Mouse (Mus musculus) common myeloid progenitor, adult 5-6 weeks (primary cell): ENCODE data around the gene Gpc6. TPM values are rescaled to one million over a fixed set of nuclear protein-coding genes. Genes with fewer than 3 reads are reported as not detected.

ENCODE experiments used
- ATAC-seq: replicated peaks from 2 replicates; pipeline ENCODE4 v1.8.0; 2016; ENCODE audit warnings: low read depth, mild to moderate bottlenecking, moderate TSS enrichment, inconsistent platforms; ENCODE audit not compliant: poor library complexity, severe bottlenecking
- total RNA-seq: library from RNA; stranded (forward); fragments of 200-1000, 187-1606 nt; gene quantifications from 2 replicates; pipeline ENCODE4 v1.2.3, GENCODE M21; 2017

Gene Gpc6
- total RNA-seq, 1 experiment from 2014 or later: not detected

GRCm38 (mm10) chr14:117762934-117763333 lies 837.8 kb downstream of the Gpc6 start:
- ATAC-seq: peak; percentile 23; the same call in 1 of the 2 replicates

DNA sequence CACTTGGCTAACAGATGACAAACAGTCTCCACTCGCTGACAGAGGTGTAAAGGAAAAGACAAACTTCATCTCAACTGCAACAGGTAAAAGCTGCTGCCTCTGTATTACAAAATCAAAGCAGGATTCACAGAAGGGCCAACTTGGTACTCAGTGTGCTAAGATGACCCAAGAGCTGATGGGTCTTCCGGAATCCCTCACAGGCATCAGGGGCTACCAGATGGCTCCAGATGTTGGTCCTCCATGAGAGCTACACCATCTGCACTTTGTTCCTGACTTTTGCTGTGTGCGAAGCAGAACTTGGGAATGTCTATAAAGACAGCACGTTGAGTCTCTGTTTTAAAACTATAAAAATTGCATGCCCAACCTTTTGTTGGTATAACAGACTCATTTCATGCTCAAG lies 842.7 kb downstream of the Gpc6 start:
- ATAC-seq: no peak

DNA sequence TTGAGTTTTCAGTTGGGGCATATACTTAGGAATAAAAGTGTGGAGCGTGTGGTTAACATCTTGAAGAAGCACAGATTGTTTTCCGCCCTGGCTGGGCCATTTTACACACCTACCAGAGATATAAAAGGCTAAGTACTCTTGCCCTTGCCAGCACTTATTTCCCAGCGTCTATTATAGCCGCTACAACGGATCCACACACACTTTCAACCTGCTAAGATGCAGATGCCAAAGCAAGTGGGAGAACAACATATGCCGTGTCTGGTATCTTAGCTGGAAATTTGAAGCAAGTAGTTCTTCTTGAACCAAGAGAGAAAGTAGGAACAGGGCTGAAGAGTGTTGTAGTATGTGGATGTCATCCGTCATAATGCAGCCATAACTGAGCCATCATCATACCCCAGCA lies 843.6 kb downstream of the Gpc6 start:
- ATAC-seq: no peak

DNA sequence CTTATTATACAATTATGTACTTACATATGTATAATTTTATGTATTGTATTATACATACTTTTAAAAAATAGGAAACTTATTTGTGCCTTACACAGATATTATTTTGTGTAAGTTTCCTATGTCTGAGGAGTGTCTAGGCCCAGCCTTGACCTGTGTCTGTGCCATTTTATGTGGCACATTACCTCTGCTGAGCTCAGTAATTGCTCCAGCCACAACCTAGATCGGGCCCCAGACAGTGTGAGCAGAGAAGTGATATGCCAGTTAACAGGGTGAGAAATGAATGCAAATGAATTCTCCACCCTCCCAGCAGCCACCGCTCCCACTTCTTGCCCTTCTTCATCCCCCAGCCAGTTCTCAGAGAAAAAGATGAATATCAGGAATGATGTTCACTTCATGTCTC lies 848.3 kb downstream of the Gpc6 start:
- no peak for ATAC-seq

- no peak for ATAC-seq
Measured at GRCm38 (mm10) chr14:117777866-117778500, 852.9 kb downstream of the Gpc6 start.

GRCm38 (mm10) chr14:117778538-117779413 lies 853.7 kb downstream of the Gpc6 start:
- ATAC-seq: peak; percentile 91

GRCm38 (mm10) chr14:117781724-117782123 lies 856.6 kb downstream of the Gpc6 start:
- ATAC-seq: no peak

GRCm38 (mm10) chr14:117783671-117784262 lies 858.7 kb downstream of the Gpc6 start:
- no peak for ATAC-seq

GRCm38 (mm10) chr14:117784960-117785359 lies 859.8 kb downstream of the Gpc6 start:
- no peak for ATAC-seq

DNA sequence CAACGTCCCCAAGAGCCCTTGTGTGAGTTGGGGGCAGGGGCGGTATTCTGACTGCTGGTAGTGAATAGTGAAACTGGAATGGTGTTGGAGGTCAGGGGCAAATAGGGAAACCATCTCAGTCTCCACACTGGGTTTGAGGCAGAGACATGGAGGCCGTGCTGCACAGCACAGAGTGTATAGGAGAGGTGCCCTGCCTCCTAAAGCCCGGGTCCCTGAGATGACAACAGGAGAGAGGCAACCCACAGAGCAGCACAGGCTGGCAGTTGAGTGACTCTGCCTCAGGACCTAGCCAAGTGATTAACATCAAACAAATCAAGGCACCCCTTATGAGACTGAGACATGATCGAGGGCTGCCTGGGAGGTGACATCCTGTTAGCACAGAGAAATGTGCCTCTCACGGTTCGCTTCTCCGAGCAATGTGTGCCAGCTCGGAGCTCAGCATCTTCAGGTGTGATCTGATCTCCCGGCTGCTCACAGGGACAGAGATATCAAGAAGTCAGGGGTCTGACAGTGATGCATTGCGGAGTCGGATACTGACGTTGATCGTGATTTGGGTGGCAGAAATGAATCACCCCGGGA lies 860.5 kb downstream of the Gpc6 start:
- ATAC-seq: no peak

DNA sequence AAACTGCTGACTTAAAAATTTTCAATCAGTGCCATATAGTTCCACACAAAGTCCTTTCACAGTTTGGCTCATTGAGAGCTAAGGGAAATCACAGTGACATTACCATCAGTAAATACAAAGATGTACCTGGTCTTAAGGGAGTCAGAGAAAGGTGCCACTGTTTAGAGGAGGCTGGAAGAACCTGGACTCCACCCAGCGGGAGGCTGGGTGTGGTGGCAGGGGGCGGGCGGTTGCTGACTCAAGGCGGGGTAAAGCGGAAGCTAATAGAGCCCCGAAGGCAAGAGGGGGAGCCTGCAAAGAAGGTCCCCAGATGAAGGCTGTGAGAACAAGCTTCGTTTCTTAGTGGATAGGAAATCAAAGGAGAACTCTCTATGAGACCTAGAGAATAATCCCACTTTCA lies 861.5 kb downstream of the Gpc6 start:
- ATAC-seq: peak; percentile 63; the same call in 1 of the 2 replicates

GRCm38 (mm10) chr14:117794874-117795273 lies 869.8 kb downstream of the Gpc6 start:
- no peak for ATAC-seq

DNA sequence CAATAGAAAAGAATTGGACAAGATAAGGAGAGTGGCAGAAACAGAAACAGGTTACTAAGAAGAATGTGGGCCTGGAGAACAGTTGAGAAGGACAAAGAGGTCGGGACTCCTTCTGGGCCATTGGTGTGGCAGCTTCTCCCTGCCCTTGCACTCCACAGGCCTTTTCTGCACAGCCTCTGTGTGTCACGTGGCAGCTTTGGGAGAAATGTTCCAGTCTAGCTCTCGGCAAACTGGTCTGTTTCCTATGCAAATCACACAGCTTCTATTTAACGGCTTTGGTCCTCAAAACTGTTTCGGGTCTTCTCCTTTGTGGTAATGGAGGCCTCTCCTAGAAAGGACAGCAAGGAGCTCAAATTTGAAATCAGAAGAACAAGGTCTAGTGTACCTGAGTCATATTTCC lies 871.5 kb downstream of the Gpc6 start:
- ATAC-seq: no peak

DNA sequence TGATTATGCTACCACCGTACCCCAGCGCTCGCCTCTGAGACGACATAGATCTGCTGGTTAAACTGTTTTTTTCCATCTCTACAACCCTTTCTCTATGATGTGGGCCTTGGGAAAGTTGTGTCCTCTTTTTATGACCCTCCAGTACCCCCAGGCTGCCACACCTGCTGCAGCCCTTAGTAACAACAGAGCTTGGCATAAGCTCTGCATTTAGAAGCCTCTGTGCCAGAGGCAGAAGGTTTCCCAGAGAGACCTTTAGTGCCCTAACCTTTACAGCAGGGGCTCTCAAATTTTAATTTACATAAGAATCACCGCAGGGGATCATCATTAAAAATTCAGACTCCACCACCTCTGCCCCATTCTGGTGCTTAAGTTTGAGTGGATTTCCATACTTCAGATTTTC lies 875.3 kb downstream of the Gpc6 start:
- no peak for ATAC-seq

DNA sequence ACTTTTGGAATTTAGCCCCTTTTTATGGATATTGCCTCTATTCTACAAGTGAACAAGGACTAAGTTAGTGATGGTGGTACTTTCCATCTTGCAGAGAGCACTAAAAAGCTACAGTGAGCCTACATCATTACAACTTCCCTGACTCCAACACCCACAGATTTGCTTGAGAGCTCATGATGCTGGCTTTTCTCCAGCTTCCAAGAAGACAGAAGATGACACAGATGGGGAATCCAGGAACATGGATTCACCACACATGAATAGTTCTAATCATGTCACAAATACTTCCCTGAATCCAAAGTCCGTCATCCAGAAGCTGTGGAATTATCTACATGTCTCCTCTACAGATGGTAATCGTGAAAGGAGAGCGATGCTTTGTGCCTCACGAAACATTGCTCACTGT lies 882.7 kb downstream of the Gpc6 start:
- no peak for ATAC-seq

GRCm38 (mm10) chr14:117808326-117808725 lies 883.2 kb downstream of the Gpc6 start:
- no peak for ATAC-seq

DNA sequence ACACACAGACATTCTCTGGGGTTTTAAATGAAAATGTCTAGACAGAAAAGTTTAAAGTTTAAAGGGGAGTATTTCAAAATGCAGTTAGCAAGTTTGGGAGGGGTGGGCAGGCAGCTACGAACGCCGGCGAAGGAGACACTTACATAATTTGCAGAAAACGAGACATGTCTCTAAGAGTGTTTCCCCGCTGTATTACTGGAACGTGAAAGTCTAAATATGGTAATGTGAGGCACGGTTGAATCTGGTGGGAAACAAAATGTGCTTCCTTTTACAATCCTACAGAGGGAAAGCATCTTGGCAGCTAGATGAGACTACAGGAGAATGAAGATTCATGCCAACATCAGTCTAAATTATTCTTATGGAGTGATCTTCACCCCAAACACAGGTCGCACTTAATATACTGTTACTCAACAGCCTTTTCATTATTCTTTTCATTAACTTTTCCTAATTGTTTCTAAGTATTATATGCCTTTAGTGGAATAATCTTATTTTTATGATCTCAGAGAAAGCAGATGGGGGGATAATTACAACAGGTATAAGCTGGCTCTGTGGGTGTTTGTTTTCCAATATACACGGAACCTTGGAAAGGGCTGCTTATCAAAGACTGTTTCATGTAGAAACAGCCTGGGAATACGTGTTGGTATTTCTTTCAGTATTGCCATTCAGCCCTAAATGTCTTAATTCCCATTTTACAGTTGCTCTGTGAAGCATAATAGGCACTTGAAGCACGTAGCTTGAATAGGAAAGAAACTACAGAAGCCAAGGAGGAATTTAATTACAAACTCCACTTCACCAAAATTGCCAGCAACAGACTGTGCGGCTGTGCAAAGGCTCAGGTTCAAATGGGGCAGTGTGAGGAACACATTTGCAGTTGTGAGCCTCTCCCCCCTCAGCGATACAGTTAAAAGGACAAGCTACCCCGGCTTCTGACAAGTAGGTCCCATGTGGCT lies 885.5 kb downstream of the Gpc6 start:
- ATAC-seq: no peak

GRCm38 (mm10) chr14:117813473-117813872 lies 888.4 kb downstream of the Gpc6 start:
- ATAC-seq: no peak

DNA sequence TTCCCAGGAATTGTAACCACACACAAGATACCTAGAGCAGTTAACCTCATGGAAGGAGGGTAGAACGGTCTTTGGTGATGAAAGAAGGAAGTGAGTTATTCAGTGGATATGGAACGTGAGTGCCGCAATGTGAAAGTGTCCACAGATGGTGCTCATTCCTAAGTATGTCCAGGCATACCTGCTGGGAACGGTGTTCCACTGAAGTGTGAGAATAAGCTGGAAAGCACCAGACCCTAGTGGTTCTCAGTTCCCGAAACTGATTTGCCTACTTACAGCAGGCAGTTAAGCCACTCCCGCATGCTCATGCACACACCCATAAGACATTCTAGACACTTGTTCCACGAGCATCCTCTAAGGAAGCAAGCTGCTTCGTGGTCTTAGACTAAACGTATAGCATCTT lies 890.9 kb downstream of the Gpc6 start:
- ATAC-seq: no peak

GRCm38 (mm10) chr14:117816706-117817105 lies 891.6 kb downstream of the Gpc6 start:
- no peak for ATAC-seq
